Mouse (Mus musculus): Measurements from ENCODE around the gene Pi4k2a.

DNA sequence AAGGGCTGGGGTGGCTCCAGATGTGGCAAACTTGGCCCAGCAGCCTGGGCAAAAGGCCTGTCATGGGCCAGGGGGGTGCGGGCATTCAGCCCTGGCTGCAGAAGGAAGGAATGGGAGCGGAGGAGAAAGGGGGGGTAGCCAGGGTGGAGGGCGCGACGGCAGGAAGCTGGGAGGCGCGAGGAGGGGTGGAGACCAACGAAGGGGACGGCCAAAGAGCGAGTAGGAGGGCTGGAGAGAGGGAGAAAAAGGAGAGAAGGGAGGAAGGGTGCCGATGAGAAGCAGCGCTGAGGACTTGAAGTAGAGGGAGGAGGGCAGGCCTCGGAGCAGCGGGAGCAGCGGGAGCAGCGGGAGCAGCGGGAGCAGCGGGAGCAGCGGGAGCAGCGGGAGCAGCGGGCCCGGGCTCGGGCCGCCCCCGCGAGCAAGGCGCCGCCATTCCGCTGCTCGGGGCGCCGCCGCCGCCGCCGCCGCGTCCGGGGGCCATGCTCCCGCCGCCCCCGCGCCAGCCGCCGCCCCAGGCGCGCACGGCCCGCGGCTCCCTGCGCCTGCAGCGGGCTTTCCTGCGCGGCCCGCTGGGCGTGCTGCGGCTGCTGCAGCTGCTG, 57.0 kb downstream of the Pi4k2a start, which contains the start of gene Marveld1:
- TF ChIP-seq CTCF (IDR thresholded peaks at IDR 0.05; ENCODE audit: control insufficient read depth, insufficient read depth, insufficient read length) (no peak), MAX (IDR thresholded peaks at IDR 0.05) (no peak)
